Mouse (Mus musculus) cortical plate, adult 2 months (tissue): ENCODE data around the gene Usp49.

Source experiments
- CTCF ChIP-seq: fragments of 200-500 bp; IDR thresholded peaks from 2 replicates; pipeline ENCODE4 v1.5.1; 2011; ENCODE audit warnings: mild to moderate bottlenecking, control low read depth, low read length; ENCODE audit not compliant: insufficient read depth; ENCODE audit errors: extremely low read depth
- POLR2A ChIP-seq: fragments of 200-500 bp; IDR thresholded peaks from 2 replicates; pipeline ENCODE4 v1.6.1; 2011; ENCODE audit warnings: mild to moderate bottlenecking, low read length, control low read depth; ENCODE audit not compliant: insufficient read depth; ENCODE audit errors: extremely low read depth

- no peak for TF ChIP-seq CTCF
- TF ChIP-seq POLR2A = no peak
These were observed 3.7 kb downstream of the Usp49 start for GRCm38 (mm10) chr17:47633999-47634770.
